Mouse (Mus musculus) cortical plate, adult 2 months (tissue): ENCODE measurements around the gene 1700022I11Rik.

Experiments used
- CTCF ChIP-seq: fragments of 200-500 bp; IDR thresholded peaks from 2 replicates; pipeline ENCODE4 v1.5.1; 2011; ENCODE audit warnings: mild to moderate bottlenecking, control low read depth, low read length; ENCODE audit not compliant: insufficient read depth; ENCODE audit errors: extremely low read depth
- POLR2A ChIP-seq: fragments of 200-500 bp; IDR thresholded peaks from 2 replicates; pipeline ENCODE4 v1.6.1; 2011; ENCODE audit warnings: mild to moderate bottlenecking, low read length, control low read depth; ENCODE audit not compliant: insufficient read depth; ENCODE audit errors: extremely low read depth

DNA sequence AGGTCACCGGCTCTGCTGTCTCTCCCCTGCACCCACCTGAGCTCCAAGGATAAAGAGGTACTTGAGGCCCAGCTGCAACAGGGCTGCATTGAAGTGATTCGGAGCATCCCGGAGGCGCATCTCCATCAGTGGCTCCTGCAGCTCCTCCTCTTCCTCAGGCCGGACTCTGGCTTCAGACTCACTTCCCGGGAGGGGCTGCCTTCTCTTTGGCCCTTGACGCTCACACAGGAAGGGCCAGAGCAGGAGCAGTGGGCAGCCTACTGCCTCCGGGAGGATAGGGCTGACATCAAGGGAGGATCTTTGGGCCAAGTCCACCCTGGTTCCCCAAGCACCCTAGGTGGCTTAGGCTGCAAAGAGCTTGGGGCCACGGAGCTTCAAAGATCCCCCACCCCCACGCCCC is 49.8 kb downstream of the 1700022I11Rik start:
- no peak for TF ChIP-seq CTCF
- no peak for TF ChIP-seq POLR2A
